Mouse (Mus musculus): ENCODE results near the gene Spata21.

DNA sequence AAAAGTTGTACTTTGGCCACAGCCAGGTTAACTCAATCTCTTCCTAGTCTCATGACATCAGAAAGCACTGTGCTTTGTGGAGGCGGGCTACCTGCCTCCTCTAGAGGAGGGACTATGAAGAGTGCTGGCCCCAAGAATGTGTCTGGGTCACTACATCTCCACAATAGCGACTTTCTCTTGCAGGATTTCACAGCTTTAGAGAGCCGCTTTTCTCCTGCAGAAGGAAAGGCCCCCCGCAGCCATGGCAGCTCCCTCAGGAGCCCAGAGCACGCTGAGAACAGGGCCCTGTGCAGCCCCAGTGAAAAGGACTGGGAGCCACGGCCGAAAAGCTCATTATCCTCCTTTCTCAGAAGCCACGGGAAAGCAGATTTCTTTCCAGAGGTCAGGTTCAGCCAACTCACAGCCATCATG, 45.9 kb downstream of the Spata21 start:
- TF ChIP-seq CTCF (IDR thresholded peaks at IDR 0.05; ENCODE audit: borderline replicate concordance, insufficient read depth, low read length) (no peak), POLR2A (IDR thresholded peaks at IDR 0.05; ENCODE audit: low read depth, low read length) (no peak)

Measured in embryonic fibroblast, embryonic 13.5 days (primary cell).